Mouse (Mus musculus): ENCODE results near the gene Maml2.

DNA sequence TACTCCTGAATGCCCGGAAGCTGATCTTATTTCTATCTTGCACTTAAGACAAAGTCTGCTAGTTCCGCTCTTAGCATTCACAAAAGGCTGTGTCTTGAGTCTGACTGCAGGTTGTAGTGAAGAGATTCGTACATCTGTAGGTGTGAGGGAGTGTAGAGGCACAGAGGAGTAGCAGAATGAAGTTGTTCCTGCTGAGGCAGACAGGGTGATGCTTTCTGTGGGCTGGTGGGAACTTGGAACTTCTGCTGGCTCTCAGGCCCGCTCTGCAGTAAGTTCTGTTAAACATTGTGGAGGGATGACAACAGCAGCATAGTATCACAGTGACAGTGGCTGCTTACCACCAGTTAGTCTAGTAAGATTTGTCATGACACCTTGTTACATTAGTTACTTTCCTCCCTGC, 207.3 kb downstream of the Maml2 start:
- TF ChIP-seq EP300 (IDR thresholded peaks at IDR 0.05; ENCODE audit: low read depth) (no peak), CTCF (IDR thresholded peaks at IDR 0.05; ENCODE audit: low read depth) (no peak)
